Mouse (Mus musculus): Measurements from ENCODE around the gene Dnajc5. TPM values are rescaled to one million over a fixed set of nuclear protein-coding genes. Genes with fewer than 3 reads are reported as not detected.

Gene Dnajc5
- polyA plus RNA-seq, 1 experiment from 2014 or later, result 87.4 TPM

- no peak for ATAC-seq (ENCODE audit: borderline replicate concordance, extremely low read depth, low FRiP score, low TSS enrichment)
- Histone ChIP-seq H3K4me3 (no peak overlapping the region), H3K27ac (no peak overlapping the region), H3K36me3 (peaks cover 5% of the 10 kb centered on the region; the same call in 1 of the 2 replicates), H3K9ac (no peak overlapping the region), H3K9me3 (no peaks in the 10 kb centered on the region), H3K4me2 (no peak overlapping the region), H3K27me3 (no peaks in the 10 kb centered on the region), H3K4me1 (peaks cover 18% of the 10 kb centered on the region)
- WGBS, result 74% methylated on average over 2 of the region's 2 CpGs
Observed at GRCm38 (mm10) chr2:181577126-181577525, 56.8 kb downstream of the Dnajc5 start.

DNA sequence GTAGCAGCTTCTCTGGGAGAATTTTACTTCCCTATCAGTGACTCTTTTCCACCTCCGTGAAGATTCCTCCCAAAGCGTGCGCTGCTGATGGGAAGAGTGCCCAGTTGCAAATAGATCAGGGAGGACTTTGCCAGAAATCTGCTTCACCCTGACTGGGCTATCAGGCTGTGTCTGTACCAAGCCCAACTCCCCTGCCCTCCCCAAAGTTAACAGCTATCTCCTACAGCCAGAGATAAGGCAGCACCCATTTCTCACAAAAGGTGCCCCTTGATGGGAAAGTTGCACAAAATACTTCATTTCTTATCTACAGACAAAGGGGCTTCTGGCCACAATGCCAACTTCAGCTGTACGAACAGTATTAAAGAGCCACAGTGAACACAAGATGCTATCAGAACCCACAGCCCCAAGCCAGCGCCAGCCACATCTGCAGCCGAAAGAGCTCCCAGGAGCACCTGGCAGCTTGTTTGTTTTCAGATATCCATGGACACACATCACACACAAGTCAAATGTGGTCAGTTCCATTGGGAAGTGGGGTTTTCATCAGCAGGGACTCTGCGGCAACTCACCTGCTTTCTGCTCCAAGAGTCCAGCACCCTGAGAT, 57.8 kb downstream of the Dnajc5 start:
- H3K27me3 ChIP-seq, result no peaks in the 10 kb centered on the region
- WGBS, result 64% methylated on average over 7 of the region's 7 CpGs
- H3K4me3 ChIP-seq, result no peak overlapping the region
- no peak overlapping the region for H3K27ac ChIP-seq
- H3K9me3 ChIP-seq, result no peaks in the 10 kb centered on the region
- peaks cover 4% of the 10 kb centered on the region; the same call in 1 of the 2 replicates for H3K36me3 ChIP-seq
- ATAC-seq (ENCODE audit: borderline replicate concordance, extremely low read depth, low FRiP score, low TSS enrichment), result no peak
- peaks cover 22% of the 10 kb centered on the region for H3K4me1 ChIP-seq
- H3K9ac ChIP-seq, result no peak overlapping the region
- no peak overlapping the region for H3K4me2 ChIP-seq

DNA sequence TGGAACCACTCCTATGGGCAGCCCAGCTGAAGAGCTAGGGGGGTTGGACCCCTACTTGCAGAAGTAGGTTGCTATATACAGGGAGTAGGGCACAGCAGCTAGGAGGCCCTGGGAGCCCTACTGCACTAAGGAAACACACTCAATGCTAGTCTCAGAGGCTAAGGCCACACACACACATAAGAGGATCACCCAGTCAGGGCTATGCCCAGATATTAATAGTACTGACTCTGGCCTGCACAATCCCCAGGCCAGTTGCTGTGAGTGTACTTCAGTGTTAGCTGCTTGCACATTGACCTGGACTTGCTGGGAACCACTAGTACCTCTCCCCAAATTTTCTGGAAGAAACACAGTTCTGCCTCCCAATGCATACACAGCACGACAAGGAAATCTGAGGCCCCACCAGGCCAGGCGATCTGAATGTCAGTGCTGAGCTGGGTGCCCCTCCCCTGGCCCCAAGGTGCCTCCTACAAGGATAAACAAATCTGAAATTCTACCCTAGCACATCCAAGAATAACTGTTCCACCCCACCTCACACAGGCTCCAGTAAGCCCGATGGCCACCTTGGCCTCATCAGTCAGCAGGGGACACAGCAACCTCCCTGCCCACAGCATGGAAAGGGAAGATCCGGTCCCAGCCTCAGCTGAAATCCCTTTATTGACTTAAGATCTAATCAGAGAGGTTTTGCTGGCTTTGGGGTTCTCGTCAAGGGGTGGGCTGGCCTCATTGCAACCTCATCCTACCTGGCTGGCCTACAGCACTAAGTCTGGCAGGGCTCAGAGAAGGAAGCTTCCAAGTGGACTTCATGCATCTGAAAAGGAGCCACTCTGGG, 58.7 kb downstream of the Dnajc5 start:
- no peak overlapping the region for H3K27ac ChIP-seq
- no peak overlapping the region for H3K4me3 ChIP-seq
- no peak overlapping the region for H3K4me2 ChIP-seq
- H3K9ac ChIP-seq, result no peak overlapping the region
- ATAC-seq (ENCODE audit: borderline replicate concordance, extremely low read depth, low FRiP score, low TSS enrichment), result no peak
- WGBS, result 22% methylated on average over 5 of the region's 5 CpGs
- H3K36me3 ChIP-seq, result peaks cover 9% of the 10 kb centered on the region
- no peaks in the 10 kb centered on the region for H3K9me3 ChIP-seq
- peaks cover 22% of the 10 kb centered on the region for H3K4me1 ChIP-seq
- no peaks in the 10 kb centered on the region for H3K27me3 ChIP-seq

DNA sequence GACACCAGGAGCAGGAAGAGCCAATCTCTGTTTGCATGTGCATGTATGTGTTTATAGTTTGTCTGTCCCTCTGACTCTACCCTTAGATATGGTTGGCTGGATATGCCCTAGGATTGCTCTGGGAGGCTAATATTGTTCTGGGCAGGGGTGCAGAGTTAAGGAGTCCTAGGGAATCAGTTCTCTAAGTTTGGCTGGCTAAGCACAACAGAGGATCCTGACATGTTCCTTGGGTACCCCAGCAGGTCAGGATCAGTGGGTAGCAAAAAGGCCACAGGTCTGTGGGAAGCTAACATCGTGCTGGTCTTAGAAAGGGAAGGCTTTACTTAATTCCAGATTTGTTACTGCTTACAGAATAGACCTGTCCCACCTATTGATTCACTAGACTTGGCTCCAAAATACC, 59.4 kb downstream of the Dnajc5 start:
- WGBS, result 84% methylated on average over 1 of the region's 1 CpGs
- Histone ChIP-seq H3K4me1 (peaks cover 22% of the 10 kb centered on the region), H3K36me3 (peaks cover 16% of the 10 kb centered on the region), H3K9ac (no peak overlapping the region), H3K4me2 (no peak overlapping the region), H3K9me3 (no peaks in the 10 kb centered on the region), H3K27ac (no peak overlapping the region), H3K4me3 (no peak overlapping the region), H3K27me3 (no peaks in the 10 kb centered on the region)
- ATAC-seq (ENCODE audit: borderline replicate concordance, extremely low read depth, low FRiP score, low TSS enrichment), result no peak

- Histone ChIP-seq H3K27me3 (no peaks in the 10 kb centered on the region), H3K4me1 (peaks cover 22% of the 10 kb centered on the region)
- WGBS, result 71% methylated on average over 5 of the region's 5 CpGs
Observed at GRCm38 (mm10) chr2:181580131-181580772, 60.0 kb downstream of the Dnajc5 start.

DNA sequence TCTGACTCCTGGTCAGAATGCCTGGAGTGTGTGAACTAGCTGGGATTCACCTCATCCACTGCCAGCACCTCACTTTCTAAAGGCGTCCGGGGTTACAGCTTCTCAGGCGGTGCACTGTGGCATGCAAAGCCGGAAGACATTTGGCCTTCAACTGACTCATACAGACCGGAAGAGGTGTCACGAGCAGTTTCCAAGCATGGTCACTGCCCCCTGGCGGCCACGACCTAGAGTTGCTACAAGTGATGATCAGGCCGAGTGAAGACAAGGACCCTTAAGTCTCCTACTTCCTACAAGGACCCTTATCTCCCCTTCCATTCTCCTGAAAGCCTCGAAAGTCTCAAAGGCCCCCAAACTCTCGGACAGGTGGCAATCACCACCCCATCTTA, 60.7 kb downstream of the Dnajc5 start:
- Histone ChIP-seq H3K36me3 (peaks cover 29% of the 10 kb centered on the region), H3K27ac (peak overlapping the region; percentile 94), H3K4me3 (peak overlapping the region; percentile 88), H3K9me3 (no peaks in the 10 kb centered on the region), H3K4me1 (peaks cover 22% of the 10 kb centered on the region), H3K27me3 (no peaks in the 10 kb centered on the region), H3K9ac (peak overlapping the region; percentile 91), H3K4me2 (peak overlapping the region; percentile 94)
- ATAC-seq (ENCODE audit: borderline replicate concordance, extremely low read depth, low FRiP score, low TSS enrichment), result peak; percentile 78
- 0% methylated on average over 11 of the region's 11 CpGs for WGBS

More at GRCm38 (mm10) chr2:181580131-181580772, 60.0 kb downstream of the Dnajc5 start:
- ATAC-seq (ENCODE audit: borderline replicate concordance, extremely low read depth, low FRiP score, low TSS enrichment), result no peak
- Histone ChIP-seq H3K9ac (peak overlapping the region; percentile 91), H3K27ac (peak overlapping the region; percentile 94; the same call in 1 of the 2 replicates), H3K4me3 (peak overlapping the region; percentile 88), H3K4me2 (peak overlapping the region; percentile 94), H3K9me3 (no peaks in the 10 kb centered on the region), H3K36me3 (peaks cover 22% of the 10 kb centered on the region)

GRCm38 (mm10) chr2:181581402-181582120, 61.3 kb downstream of the Dnajc5 start:
- Histone ChIP-seq H3K9ac (peak overlapping the region; percentile 91), H3K27me3 (no peaks in the 10 kb centered on the region), H3K4me1 (peaks cover 22% of the 10 kb centered on the region), H3K36me3 (peaks cover 35% of the 10 kb centered on the region), H3K4me3 (peak overlapping the region; percentile 88), H3K27ac (peak overlapping the region; percentile 94), H3K9me3 (no peaks in the 10 kb centered on the region), H3K4me2 (peak overlapping the region; percentile 94)
- peak; percentile 87 for ATAC-seq (ENCODE audit: borderline replicate concordance, extremely low read depth, low FRiP score, low TSS enrichment)
- WGBS, result under 1% methylated on average over 49 of the region's 49 CpGs

DNA sequence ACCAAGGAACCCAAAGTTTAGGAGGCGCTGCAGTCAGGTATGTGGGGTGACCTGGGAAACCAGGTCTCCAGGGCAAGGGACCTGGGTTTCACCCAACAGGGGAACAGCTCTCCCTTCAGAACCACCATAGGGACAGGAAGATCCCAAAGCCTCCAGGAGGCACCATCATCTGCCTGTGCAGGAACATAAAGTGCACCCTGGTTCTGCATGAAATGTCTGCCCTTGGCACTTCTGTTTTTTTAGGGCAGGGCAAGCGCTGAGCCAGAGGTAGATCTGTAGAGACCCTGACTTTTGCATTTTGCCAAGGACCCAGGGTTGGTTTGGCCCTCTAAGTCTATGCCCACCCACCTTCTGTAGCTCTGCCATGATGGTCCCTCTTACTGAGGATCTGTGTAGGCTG, 62.1 kb downstream of the Dnajc5 start:
- no peaks in the 10 kb centered on the region for H3K27me3 ChIP-seq
- H3K9ac ChIP-seq, result no peak overlapping the region
- peaks cover 22% of the 10 kb centered on the region for H3K4me1 ChIP-seq
- H3K9me3 ChIP-seq, result no peaks in the 10 kb centered on the region
- H3K36me3 ChIP-seq, result peaks cover 43% of the 10 kb centered on the region
- H3K4me2 ChIP-seq, result peak overlapping the region; percentile 94
- WGBS, result 76% methylated on average over 2 of the region's 2 CpGs
- ATAC-seq (ENCODE audit: borderline replicate concordance, extremely low read depth, low FRiP score, low TSS enrichment), result no peak
- H3K27ac ChIP-seq, result no peak overlapping the region
- peak overlapping the region; percentile 88 for H3K4me3 ChIP-seq

- Histone ChIP-seq H3K4me1 (peaks cover 22% of the 10 kb centered on the region), H3K9me3 (no peaks in the 10 kb centered on the region), H3K4me3 (no peak overlapping the region), H3K36me3 (peaks cover 48% of the 10 kb centered on the region), H3K27me3 (no peaks in the 10 kb centered on the region), H3K27ac (no peak overlapping the region), H3K9ac (no peak overlapping the region), H3K4me2 (no peak overlapping the region)
- no peak for ATAC-seq (ENCODE audit: borderline replicate concordance, extremely low read depth, low FRiP score, low TSS enrichment)
- 57% methylated on average over 1 of the region's 1 CpGs for WGBS
Observed at GRCm38 (mm10) chr2:181582939-181583338, 62.7 kb downstream of the Dnajc5 start.

DNA sequence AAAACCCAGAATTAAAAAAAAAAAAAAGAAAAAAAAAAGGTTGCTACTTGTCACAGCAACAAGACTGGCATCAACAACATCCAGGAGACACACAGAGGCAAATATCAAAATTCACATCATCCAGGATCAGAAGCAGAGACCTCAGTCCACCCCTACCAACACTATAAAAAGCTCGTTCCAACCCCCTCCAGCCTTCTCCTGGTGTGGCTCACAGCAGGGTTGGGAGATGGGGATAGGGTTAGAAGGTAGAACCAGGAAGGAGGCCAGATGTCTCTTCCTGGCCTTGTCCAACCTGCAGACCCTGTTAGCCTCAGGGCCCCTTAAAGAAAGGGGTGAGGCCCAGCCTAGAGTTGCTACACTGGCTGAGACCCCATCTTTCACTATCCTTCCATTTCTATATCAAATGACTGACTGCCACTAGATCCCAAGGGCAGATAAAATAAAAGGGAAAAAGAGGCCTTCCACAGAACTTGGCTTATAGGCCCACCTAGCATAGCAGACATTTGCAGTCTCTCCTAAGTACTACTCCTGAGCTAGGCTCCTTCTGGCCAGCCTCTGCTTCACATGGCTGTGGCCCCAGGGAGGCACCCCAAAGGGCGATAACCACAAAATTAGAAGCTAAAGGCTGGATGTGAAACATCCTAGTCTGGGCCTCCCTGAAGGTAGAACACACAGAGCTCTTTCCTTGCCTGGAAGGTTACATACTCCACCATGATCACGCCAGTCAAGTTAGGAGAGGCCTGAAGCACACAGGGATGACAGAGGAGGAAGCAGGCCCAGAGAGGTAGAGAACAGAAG, 63.4 kb downstream of the Dnajc5 start:
- no peak overlapping the region for H3K4me2 ChIP-seq
- H3K4me3 ChIP-seq, result no peak overlapping the region
- ATAC-seq (ENCODE audit: borderline replicate concordance, extremely low read depth, low FRiP score, low TSS enrichment), result no peak
- 80% methylated on average over 3 of the region's 3 CpGs for whole genome bisulfite sequencing
- H3K27ac ChIP-seq, result no peak overlapping the region
- peaks cover 22% of the 10 kb centered on the region for H3K4me1 ChIP-seq
- H3K27me3 ChIP-seq, result no peaks in the 10 kb centered on the region
- no peaks in the 10 kb centered on the region for H3K9me3 ChIP-seq
- H3K9ac ChIP-seq, result no peak overlapping the region
- peaks cover 55% of the 10 kb centered on the region for H3K36me3 ChIP-seq

GRCm38 (mm10) chr2:181584411-181584942, 64.2 kb downstream of the Dnajc5 start, which contains the start of gene Uckl1:
Gene Uckl1 (minus strand): TSS chr2:181584892.
- no peak for ATAC-seq (ENCODE audit: borderline replicate concordance, extremely low read depth, low FRiP score, low TSS enrichment)
- Histone ChIP-seq H3K27ac (no peak within 1 kb of the TSS), H3K4me3 (no peak within 1 kb of the TSS), H3K27me3 (no peaks in the 10 kb centered on the region), H3K4me2 (no peak within 1 kb of the TSS), H3K9ac (no peak within 1 kb of the TSS), H3K9me3 (no peaks in the 10 kb centered on the region), H3K36me3 (peaks cover 63% of the 10 kb centered on the region), H3K4me1 (peaks cover 19% of the 10 kb centered on the region)
- WGBS, result 83% methylated on average over 4 of the region's 4 CpGs

All from lung, embryonic 15.5 days (tissue).